Mouse (Mus musculus) B cell, adult 2 months (primary cell): Measurements from ENCODE around the gene Nfx1.

Experiments
- DNase-seq, 2 experiments: peaks; one replicate each; pipeline ENCODE4 v3.0.0; 2022

Gene Nfx1

DNA sequence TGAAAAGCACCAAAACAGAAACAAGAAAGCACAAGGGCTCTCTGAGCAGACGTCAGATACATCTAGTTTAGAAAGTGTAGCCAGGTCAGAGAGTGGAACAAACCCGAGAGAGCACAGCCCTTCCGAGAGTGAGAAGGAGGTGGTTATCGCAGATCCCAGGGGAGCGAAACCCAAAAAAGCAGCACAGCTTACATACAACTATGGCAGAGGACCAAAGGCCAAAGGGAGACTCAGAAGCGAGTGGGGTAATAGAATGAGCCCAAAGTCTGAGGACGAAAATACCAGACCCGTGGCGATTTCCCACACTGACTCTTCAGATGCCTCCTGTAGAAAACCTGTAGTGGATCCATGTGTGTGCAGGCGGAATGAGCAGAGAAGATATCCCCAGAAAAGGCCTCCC is 5.9 kb downstream of the Nfx1 start:
- DNase-seq: no peak

DNA sequence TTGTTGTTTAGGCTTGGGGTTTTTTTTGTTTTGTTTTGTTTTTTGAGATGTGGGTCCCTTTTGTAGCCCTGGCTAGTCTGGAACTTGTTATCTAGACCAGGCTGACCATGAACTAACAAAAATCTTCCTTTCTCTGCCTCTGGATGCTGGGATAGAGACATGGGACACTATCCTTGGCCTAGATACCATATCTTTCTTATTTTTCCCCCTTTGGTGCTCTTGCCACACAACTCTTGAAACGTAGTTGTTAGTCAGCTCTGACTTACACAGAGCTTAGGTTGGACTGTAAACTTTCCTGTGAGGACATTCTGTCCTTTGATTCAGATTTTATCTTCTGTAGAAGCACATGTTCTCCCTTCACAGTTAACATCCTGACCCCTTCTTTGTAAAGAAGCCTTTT is 8.7 kb downstream of the Nfx1 start:
- DNase-seq: no peak

GRCm38 (mm10) chr4:40982486-40982885 is 11.8 kb downstream of the Nfx1 start:
- DNase-seq: no peak

- no peak for DNase-seq
Measured at GRCm38 (mm10) chr4:40983686-40984085, 13.0 kb downstream of the Nfx1 start.

GRCm38 (mm10) chr4:40989633-40990032 is 18.9 kb downstream of the Nfx1 start:
- DNase-seq: no peak

DNA sequence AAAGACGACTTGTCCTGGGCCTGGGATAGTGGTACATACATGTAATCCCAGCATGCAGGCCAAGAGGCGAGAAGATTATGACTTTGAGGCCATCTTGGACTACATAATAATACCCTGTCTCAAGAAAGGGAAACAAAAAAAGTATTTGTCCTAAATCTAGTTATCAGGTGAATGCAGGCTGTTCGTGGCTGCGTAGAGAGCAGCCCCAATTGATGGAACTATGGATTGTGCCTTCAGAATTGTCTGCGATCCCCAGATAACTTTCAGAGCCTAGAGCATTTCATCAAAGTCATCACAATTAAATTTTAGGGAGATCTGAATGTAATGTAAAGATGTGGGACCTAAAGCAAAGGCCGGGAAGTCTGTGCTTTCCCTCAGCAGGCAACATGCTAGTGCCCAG is 25.6 kb downstream of the Nfx1 start:
- DNase-seq: no peak

DNA sequence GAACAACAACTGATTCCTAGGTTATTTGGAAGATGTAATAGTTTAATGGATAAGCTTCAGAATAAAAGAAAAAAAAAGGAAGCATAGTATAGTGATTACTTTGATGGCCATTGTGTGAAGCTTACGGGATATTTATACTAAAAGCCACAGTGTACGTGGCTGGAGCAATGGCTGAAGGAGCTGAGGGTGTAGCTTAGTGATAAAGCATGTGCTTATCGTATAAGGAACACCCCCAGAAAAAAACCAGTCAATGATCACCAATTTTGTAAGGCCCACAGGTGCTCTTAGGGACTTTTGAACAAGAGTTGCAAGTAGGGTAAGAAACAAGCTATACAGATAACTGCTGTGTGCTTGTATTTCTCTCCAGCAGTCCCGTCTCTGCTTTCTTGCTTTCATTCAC is 27.2 kb downstream of the Nfx1 start:
- DNase-seq: no peak

DNA sequence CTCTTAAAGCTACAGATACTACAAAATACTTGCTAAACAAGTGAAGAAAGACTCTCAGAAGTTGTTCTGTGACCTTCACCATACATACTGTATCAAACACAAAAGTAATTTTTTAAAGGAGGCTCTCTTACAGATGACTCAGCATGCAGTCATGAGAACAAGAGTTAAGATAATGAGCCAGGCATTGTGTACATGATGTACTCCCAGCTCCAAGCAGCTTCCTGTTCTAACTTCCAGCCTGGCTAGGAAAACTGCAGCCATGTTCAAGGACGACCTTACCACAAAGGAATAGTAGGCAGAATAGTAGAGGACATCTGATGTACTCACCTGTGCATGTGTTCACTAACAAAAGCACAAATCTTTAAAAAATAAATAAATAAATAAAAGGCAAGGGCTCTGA is 29.6 kb downstream of the Nfx1 start:
- no peak for DNase-seq

DNA sequence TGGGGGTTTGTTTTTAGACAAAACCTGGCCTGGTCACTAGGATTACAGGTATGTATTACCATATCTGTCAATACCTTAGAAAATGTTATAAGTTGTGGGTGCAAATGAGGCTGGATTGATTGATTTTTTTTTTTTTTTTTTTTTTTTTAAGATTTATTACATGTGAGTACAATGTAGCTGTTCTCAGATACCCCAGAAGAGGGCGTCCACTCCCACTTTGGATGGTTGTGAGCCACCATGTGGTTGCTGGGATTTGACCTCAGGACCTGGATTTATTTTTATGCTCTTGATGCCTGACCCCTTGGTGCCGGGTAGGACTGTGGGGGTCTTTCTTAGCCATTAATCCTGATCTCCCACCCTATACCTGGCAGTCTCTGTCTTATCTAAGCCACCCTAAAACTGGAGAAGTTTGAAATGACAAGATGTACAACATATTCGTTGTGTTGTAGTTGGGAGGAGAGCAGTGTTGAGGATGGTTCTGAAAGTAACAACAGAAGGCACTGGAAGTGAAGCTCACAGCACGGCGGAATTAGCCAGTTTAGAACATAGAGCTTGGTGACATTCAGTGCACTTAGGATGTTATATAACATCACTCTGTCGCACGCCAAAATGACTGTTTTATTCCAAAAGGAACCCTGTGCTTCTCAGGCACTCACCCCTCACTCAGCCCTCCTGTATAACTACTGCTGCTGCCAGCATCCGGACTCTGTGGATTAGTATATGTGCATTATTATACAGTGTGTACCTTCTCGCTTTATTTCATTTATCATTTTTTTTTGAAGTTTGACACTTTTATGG is 30.3 kb downstream of the Nfx1 start:
- DNase-seq: peak; percentile 19 to 26

DNA sequence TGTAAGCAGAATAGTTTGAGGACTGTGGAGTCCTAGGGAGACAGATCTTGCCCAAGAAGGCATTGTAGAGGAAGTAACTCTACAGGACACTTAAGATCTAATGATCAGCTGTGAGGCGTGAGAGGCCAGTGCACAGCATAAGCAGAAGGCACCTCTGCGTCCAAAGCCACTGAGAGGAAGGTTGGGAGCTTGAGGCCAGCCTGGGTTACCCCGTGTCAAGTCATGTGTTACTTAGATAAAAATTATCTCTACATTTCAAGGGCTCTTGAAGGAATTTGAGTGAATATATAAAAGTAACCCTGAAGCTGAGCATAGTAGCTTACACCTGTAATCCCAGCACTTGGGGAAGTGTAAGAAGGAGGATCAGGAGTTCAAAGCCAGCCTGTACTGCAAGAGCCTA is 42.6 kb downstream of the Nfx1 start:
- DNase-seq: no peak

DNA sequence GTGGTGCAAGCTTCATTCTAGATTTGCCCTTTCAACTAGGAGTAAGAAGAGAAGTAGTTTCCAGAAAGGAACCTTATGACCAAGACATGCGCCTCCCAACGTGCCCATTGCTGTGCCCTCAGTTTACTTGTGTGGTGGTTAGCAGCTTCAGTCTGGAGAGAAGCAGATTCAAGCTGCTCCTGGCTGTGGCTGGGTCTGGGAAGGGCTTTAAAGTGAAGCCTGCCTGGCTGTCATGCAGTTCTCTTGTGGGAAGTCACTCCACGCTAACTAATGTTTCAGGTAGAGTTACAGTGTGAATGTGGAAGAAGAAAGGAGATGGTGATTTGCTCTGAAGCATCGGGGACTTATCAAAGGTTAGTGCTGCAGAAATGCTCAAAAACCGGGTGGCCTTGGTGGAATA is 45.1 kb downstream of the Nfx1 start:
- no peak for DNase-seq

DNA sequence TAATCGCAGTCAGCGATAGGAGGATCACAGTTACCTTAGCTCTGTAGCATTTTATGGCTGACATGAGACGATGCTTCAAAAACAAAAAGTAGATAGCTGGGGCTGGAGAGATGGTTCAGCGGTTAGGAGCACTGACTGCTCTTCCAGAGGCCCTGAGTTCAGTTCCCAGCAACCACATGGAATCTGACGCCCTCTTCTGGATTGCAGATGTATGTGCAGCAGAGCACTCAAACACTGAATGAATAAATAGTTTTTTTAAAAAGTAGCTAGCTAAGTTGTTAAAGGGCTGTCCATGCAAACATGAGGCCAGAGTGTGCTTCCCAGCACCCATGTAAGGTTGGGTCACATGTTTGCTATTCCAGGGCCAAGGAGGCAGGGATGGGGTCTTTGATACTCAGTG is 50.4 kb downstream of the Nfx1 start:
- DNase-seq: no peak

DNA sequence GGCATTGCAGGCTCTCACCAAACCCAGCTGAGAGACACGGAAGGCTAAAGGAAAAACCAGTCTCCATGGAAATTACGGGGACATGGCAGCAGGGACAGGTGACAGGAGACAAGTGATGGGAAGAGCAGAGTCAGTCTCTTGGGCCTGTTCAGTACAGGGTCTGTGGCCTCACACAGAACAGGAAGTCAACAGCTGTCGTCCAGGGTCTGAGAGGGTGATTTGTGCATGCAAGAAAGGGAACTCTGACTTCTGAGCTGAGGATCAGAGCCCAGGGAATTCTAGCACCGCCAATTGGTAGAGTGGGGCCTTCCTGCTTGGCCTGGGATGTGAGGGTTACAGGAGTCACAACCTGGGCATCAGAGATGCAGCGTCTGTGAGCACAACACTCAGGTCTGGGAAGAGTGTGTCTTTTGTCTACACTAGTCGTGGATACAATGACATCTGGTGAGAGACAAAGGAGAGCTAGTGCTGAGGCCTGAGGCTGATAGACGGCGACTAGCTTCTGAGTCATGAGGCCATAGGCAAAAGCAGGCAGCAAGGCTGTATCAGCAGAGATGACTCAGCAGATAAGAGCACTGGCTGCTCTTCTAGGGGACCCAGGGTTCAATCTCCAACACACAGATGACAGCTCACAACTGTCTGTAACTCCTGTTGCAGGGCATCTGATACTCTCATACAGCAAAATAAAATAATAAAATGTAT is 55.5 kb downstream of the Nfx1 start:
- no peak for DNase-seq

DNA sequence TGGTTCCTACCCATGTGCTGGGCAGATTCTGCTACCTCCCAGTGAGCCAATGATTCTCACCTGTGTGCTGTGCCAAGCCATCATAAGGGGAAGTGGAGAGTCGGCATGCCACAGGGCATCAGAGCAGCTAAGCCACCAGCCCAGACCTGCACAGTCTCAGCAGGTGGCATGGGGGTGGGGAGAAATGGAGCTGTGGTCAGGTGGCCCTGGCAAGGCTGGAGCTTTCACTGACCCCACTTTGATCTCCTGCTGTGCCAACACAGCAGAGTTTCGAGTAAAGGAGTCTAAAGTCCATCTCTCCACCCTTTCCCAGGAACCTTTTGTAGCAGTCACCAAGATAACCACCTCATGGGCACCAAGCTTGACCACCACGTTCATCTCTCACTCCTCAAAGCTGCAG is 57.2 kb downstream of the Nfx1 start:
- DNase-seq: no peak

- peak; percentile 6 to 8 for DNase-seq
Measured at GRCm38 (mm10) chr4:41028272-41028671, 57.6 kb downstream of the Nfx1 start.

DNA sequence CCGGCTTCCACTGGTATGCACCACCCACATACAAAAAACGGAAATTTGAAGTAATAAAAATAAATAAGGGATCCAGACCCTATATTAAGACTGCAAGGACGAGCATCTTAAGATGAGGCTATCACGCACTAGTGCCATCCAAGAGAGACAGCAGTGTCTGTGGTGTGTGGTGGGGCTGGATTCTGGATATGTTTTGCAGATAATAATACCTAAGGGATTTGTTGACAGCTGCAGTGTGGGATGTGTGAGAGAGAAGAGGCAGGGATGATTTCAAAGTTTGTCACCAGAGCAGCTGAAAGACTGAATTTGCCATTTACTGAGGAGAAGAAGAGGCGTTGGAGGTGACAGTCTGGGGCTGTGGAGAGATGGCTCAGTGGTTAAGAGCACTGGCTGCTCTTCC is 58.7 kb downstream of the Nfx1 start:
- DNase-seq: no peak

DNA sequence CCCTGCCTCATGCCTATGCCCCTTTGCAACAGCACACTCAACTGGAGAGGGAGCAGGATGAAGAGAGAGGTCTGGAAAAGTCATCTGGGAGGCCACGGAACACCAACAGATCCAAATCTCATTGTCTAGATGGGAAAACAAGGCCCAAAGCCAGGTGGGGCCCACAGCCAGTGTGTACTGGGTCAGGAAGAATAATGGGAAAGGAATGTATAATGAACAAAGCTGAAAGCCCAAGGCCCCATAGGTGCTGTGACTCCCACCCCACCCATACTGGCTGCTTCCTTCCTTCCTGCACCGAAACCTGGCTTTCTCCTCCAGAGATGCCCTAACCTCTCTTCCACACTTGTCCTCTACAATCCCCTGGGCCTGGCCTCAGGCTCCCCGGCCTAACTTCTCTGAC is 60.5 kb downstream of the Nfx1 start:
- DNase-seq: no peak

DNA sequence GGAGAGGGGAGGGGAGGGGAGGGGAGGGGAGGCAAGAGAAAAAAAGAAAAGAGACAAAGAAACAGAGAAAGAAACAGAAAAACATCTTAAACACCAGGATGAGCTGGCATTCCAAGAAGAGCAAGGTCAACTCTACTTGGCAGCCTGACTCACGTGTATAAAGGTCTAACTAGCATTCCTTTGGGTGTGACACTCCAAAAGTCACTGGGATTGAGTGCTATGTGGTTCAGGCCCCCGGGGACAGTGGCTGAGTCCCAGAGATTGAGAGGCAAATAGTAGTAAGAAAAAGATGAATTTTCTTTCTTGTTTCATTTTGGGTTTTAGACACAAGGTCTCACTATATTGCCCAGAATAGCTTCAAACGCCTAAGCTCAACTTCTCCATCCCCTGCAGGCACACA is 67.2 kb downstream of the Nfx1 start:
- DNase-seq: no peak

DNA sequence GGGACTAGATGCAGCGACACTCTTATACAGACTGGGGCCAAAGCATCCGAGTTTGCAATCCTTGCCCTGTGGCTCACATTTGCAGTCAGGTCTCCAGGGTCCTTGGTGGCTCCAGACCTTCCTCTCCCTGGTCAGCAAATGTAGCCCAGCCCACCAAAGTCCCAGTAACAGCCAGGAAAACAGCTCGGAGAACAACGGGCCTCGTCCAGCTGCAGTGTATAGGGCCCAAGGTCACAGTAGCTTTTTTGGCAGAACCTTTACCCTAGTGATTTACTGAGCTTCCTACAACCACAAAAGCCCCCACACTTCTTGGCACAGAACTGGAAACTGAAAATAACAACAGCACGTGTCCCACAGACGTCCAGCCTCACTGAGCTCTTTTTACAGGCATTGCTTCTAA is 70.3 kb downstream of the Nfx1 start:
- DNase-seq: no peak

GRCm38 (mm10) chr4:41042880-41043279 is 72.2 kb downstream of the Nfx1 start:
- DNase-seq: no peak

DNA sequence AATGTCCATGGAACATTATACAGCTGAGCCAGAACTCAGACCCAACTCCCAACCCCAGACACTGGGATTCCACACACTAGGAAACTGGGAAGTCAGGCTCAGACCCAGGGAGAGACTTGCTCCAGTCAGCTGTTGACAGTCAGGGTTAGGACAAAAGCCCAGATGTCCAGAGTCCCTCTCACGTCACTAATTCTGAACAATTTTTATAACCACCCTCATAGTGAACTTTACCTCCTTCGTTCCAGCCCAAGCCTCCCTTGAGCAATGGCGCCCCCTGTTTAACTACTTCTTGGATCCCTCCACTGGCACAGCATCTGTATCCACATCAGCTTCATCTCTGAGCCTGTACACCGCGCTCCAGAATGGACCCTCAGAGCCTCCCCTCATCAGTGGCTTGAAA is 73.3 kb downstream of the Nfx1 start:
- DNase-seq: no peak

DNA sequence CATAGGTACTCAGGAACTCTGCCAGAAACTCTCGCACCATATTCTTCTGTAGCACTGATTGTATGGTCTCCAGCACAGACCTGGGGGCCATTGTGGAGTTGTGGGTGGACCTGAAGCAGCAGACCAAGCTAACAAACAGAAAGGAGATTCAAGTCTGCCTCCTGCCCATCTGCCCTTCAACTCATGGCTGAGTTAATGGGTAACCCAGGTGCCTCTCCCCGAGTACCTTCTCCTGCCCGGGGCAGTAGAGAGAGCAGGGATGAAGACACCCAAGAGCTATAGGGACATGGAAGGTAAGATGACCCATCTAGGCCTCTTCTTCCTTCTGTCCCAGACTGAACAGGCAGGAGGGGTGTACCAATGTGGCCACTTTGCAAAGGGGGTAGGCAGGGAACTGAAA is 74.6 kb downstream of the Nfx1 start:
- DNase-seq: no peak

DNA sequence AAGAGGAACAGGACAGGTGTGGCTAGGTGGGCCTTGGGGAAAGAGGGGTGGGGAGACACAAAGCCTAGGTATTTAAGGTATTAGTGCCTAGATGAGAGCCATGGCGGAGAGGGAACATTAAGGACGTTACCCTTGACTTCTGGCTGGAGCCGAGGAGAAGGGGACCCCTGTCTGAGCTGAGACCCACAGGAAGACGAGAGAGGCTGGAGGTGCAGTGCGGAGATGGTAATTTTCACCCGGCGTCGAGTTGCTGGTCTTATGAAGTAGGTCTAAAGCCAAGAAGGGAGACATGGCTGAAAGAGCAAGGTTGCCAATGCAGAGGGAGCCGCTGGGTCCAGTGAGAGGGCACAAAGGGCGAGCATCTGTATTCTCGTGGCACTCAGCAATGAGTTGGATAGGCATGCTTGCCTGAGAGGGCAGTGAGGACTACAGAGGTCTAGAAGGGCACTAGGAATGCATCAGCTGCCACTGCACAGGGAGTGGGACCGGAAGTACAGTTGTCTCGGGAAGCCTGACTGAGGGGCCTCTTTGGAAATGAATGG is 75.6 kb downstream of the Nfx1 start:
- DNase-seq: no peak

DNA sequence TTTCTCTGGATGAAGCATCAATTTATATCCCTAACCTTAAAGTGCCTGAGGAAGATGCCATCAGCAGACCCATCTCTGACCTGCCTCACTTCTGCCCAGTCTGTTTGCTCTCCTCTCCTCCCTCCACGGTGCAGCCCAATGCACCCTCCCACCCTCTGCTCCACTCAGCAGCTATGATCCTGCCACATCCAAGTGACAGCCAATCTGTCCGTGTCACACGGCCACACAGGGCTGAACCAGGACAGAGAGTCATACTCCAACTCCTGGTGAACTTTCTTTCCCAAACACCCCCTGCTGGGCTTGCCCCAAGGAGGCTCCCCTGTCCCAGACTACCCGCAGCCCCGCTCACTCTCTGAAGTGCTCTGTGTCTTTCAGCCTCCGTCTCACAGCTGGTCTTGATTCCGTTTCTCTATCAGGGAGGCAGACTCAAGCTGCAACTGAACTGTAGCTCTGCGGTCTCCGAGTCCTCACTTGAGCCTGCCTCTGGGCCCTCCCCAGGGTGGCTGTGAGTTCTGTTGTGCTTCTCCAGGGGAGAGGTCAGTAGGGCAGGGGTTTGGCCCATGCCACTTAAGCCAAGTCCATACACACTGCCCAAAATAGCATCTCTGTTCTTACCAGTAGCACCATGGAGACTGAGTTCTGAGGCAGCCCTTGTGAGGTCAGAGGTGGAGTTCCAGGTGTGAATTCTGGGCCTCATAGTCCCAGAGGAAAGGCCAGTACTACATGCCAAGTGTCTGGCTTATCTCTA is 77.0 kb downstream of the Nfx1 start, which contains the start of gene Aqp7:
Gene Aqp7, minus strand, starts transcription at position 616 of the 748 bp plus-strand sequence.
- no peak for DNase-seq
